Mouse (Mus musculus) stomach, postnatal 0 days (tissue): Measurements from ENCODE around the gene Slc45a2. TPM values are rescaled to one million over a fixed set of nuclear protein-coding genes. Genes with fewer than 3 reads are reported as not detected.

Source experiments
- ATAC-seq: fragments of 200-750 bp; cut with Nextera tagmentation; 2 replicates; pipeline ENCODE4 v1.8.0; 2017; ENCODE audit not compliant: low FRiP score, low TSS enrichment
- DNase-seq: peaks from one replicate; pipeline ENCODE4 v3.0.0-alpha.2; 2016; ENCODE audit warnings: low spot score
- H3K27ac ChIP-seq: fragments of 300-500 bp; sonication (generic); replicated peaks from 2 replicates; pipeline ENCODE4 v1.5.1; 2014; ENCODE audit warnings: mild to moderate bottlenecking, control low read depth
- H3K27me3 ChIP-seq: fragments of 300-500 bp; sonication (generic); 2 replicates; pipeline ENCODE4 v1.6.1; 2014; ENCODE audit warnings: low read length; ENCODE audit not compliant: control insufficient read depth, insufficient read depth
- H3K36me3 ChIP-seq: fragments of 300-500 bp; sonication (generic); 2 replicates; pipeline ENCODE4 v1.6.1; 2014; ENCODE audit warnings: low read length, mixed read lengths; ENCODE audit not compliant: control insufficient read depth, insufficient read depth
- H3K4me1 ChIP-seq: fragments of 300-500 bp; sonication (generic); replicated peaks from 2 replicates; pipeline ENCODE4 v1.6.1; 2014; ENCODE audit warnings: antibody characterized with exemption; ENCODE audit not compliant: control insufficient read depth, insufficient read depth
- H3K4me2 ChIP-seq: fragments of 300-500 bp; sonication (generic); replicated peaks from 2 replicates; pipeline ENCODE4 v1.6.1; 2014; ENCODE audit warnings: low read depth, mild to moderate bottlenecking, control low read depth, moderate library complexity
- H3K4me3 ChIP-seq: fragments of 300-500 bp; sonication (generic); 2 replicates; pipeline ENCODE4 v1.5.1; 2014; ENCODE audit warnings: low read depth, low read length, control low read depth
- H3K9ac ChIP-seq: fragments of 300-500 bp; sonication (generic); 2 replicates; pipeline ENCODE4 v1.6.1; 2014; ENCODE audit warnings: mild to moderate bottlenecking, low read length, control low read depth, mixed read lengths
- H3K9me3 ChIP-seq: fragments of 300-500 bp; sonication (generic); 2 replicates; pipeline ENCODE4 v1.6.1; 2016; ENCODE audit warnings: low read length; ENCODE audit not compliant: control insufficient read depth
- CTCF ChIP-seq: IDR thresholded peaks from 2 replicates; pipeline ENCODE4 v1.5.1; 2016; ENCODE audit warnings: antibody characterized with exemption, low read depth, mild to moderate bottlenecking, moderate library complexity
- EP300 ChIP-seq: optimal IDR thresholded peaks from 2 replicates; pipeline ENCODE3; 2016; ENCODE audit warnings: antibody characterized with exemption
- WGBS: fragments of 180-500 bp; shearing (Covaris S2); extraction: QIAGEN DNeasy Blood & Tissue Kit; methylation state at CpG from one replicate; pipeline ENCODE4 v1.1.7; 2014; 5-methylcytosine and 5-hydroxymethylcytosine counted together
- polyA plus RNA-seq: library from polyadenylated mRNA; unstranded; fragments of >200 nt; fragmentation: Nextera tagmentation; extraction: Ambion mirVana; gene quantifications from 2 replicates; pipeline ENCODE4 v1.2.1, GENCODE M21; 2015

Slc45a2 gene
- polyA plus RNA-seq, 1 experiment from 2014 or later = not detected

GRCm38 (mm10) chr15:11010976-11011548, 10.5 kb downstream of the Slc45a2 start:
- H3K36me3 ChIP-seq = no peaks in the 10 kb centered on the region
- no peak overlapping the region for H3K4me3 ChIP-seq
- H3K4me1 ChIP-seq = no peaks in the 10 kb centered on the region
- TF ChIP-seq CTCF (no peak), EP300 (no peak)
- H3K4me2 ChIP-seq = no peak overlapping the region
- H3K27ac ChIP-seq = no peak overlapping the region
- ATAC-seq (no peak), DNase-seq (no peak)
- no peak overlapping the region for H3K9ac ChIP-seq
- H3K27me3 ChIP-seq = no peaks in the 10 kb centered on the region
- WGBS = 58% methylated on average over 11 of the region's 11 CpGs
- no peaks in the 10 kb centered on the region for H3K9me3 ChIP-seq

- no peak overlapping the region for H3K4me3 ChIP-seq
- no peak for ATAC-seq
- no peak overlapping the region for H3K27ac ChIP-seq
- no peaks in the 10 kb centered on the region for H3K4me1 ChIP-seq
- no peak for TF ChIP-seq CTCF
- no peak for TF ChIP-seq EP300
- no peaks in the 10 kb centered on the region for H3K27me3 ChIP-seq
- no peak for DNase-seq
- H3K4me2 ChIP-seq = no peak overlapping the region
- WGBS = 63% methylated on average over 2 of the region's 2 CpGs
- no peak overlapping the region for H3K9ac ChIP-seq
- H3K9me3 ChIP-seq = no peaks in the 10 kb centered on the region
- no peaks in the 10 kb centered on the region for H3K36me3 ChIP-seq
These were observed 14.4 kb downstream of the Slc45a2 start for GRCm38 (mm10) chr15:11014931-11015330.

GRCm38 (mm10) chr15:11026801-11027561, 26.5 kb downstream of the Slc45a2 start:
- no peak overlapping the region for H3K27ac ChIP-seq
- no peak overlapping the region for H3K9ac ChIP-seq
- H3K9me3 ChIP-seq = no peaks in the 10 kb centered on the region
- TF ChIP-seq EP300 (no peak), CTCF (no peak)
- no peak overlapping the region for H3K4me2 ChIP-seq
- no peaks in the 10 kb centered on the region for H3K27me3 ChIP-seq
- H3K36me3 ChIP-seq = no peaks in the 10 kb centered on the region
- no peak for ATAC-seq
- H3K4me3 ChIP-seq = no peak overlapping the region
- DNase-seq = no peak
- WGBS = 48% methylated on average over 4 of the region's 4 CpGs
- no peaks in the 10 kb centered on the region for H3K4me1 ChIP-seq

DNA sequence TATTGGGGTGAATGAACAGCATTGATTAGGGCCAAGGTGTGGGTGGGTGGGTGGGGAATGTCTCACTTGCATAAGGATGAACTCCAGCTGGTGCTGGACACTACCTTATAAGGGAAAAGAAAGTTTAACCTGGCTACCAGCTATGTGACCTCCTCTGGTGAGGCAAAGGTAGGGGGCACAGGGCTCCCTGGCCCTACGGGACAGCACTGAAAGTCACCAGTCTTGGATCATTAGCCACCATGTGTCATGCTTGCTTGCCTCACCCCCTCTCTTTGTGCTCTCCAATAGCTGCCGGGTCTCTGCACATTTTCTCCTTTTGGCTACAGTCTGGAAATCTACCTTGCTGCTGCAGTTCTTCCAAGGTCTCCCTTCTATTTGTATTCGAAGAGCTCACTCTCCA, 29.7 kb downstream of the Slc45a2 start:
- 79% methylated on average over 3 of the region's 3 CpGs for WGBS
- H3K4me3 ChIP-seq = no peak overlapping the region
- H3K27ac ChIP-seq = no peak overlapping the region
- ATAC-seq = no peak
- no peaks in the 10 kb centered on the region for H3K4me1 ChIP-seq
- no peak overlapping the region for H3K4me2 ChIP-seq
- H3K27me3 ChIP-seq = peaks cover 5% of the 10 kb centered on the region; the same call in 1 of the 2 replicates
- DNase-seq = no peak
- no peaks in the 10 kb centered on the region for H3K36me3 ChIP-seq
- H3K9ac ChIP-seq = no peak overlapping the region
- TF ChIP-seq EP300 (no peak), CTCF (no peak)
- no peaks in the 10 kb centered on the region for H3K9me3 ChIP-seq

DNA sequence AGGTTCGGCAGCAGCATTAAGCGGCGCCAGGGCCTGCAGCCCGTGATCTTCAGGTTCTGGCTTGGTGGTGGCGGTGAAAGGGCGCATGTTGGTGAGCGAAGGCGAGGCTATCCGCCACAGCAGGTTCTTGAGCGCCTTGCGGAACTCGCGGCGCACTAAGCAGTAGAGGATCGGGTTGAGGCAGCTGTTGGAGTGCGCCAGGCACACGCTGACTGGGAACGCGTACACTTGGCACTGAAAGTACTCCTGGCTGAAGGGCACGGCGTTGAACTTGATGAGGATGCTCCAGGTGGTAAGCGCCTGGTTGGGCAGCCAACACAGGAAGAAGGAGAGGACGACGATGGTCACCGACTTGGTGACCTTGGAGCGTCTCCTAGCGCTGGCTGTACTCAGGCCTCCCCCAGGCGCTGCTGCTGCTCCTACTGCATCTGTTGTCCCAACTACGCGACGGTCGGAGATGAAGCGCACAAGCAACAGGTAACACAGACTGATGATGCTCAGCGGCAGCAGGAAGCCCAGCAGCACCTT, 35.5 kb downstream of the Slc45a2 start:
- ATAC-seq = peak; percentile 29; the same call in 1 of the 2 replicates
- no peaks in the 10 kb centered on the region for H3K9me3 ChIP-seq
- no peak overlapping the region for H3K9ac ChIP-seq
- H3K4me3 ChIP-seq = peak overlapping the region; percentile 31
- H3K36me3 ChIP-seq = no peaks in the 10 kb centered on the region
- TF ChIP-seq EP300 (no peak), CTCF (peak; percentile 13; the same call in 1 of the 2 replicates)
- H3K4me2 ChIP-seq = peak overlapping the region; percentile 54
- H3K27me3 ChIP-seq = peaks cover 26% of the 10 kb centered on the region
- 5% methylated on average over 33 of the region's 34 CpGs for WGBS
- no peak overlapping the region for H3K27ac ChIP-seq
- peaks cover 2% of the 10 kb centered on the region for H3K4me1 ChIP-seq
- no peak for DNase-seq
